Mouse (Mus musculus): Measurements from ENCODE around the gene Fam110a.

- TF ChIP-seq CTCF (IDR thresholded peaks at IDR 0.05; ENCODE audit: extremely low read depth, insufficient read depth, insufficient read length, insufficient replicate concordance), result no peak
- no peak for TF ChIP-seq POLR2A (IDR thresholded peaks at IDR 0.05; ENCODE audit: low read depth, low read length)
Measured at GRCm38 (mm10) chr2:151962474-151962873, 17.5 kb downstream of the Fam110a start.
